Mouse (Mus musculus): ENCODE measurements around the gene Mst1r.
A peak's percentile ranks its signal among the peaks of the same experiment; 100 is the strongest.

Mst1r gene

DNA sequence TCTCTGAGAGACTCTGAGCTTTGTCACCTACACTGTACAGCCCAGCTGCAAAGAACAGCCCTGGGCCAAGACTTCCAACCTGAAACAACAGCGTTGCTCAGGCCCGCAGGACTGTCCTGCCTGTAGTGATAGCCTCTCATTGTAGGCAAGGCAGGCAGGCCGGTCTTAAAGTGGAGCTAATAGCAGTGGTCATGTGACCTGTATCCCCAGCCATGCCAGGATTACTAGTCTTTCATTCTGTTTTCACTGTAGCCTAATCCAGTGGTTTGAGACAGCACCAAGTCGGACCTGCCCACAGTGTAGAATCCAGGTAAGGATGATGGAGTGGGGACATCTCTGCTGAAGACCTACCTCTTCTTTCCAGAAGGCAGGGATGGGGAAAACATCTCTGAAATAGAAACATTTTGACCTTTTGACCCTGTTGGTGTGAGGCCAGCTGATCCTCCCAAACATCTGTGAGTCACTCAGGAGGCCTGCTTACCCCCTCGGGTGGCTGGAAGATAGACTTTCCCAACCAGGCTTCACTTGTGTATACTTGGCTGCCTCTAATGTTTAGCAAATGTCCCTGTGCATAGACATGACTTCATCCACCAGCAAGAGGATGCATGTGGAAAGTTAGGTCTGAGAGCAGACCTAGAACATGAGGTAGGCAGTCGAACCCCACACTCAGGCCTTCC is 49.1 kb downstream of the Mst1r start:
- no peak for DNase-seq

- no peak for DNase-seq
These were observed 50.5 kb downstream of the Mst1r start for GRCm38 (mm10) chr9:107957141-107957540.

GRCm38 (mm10) chr9:107959896-107960295 is 53.2 kb downstream of the Mst1r start:
- no peak for DNase-seq

DNA sequence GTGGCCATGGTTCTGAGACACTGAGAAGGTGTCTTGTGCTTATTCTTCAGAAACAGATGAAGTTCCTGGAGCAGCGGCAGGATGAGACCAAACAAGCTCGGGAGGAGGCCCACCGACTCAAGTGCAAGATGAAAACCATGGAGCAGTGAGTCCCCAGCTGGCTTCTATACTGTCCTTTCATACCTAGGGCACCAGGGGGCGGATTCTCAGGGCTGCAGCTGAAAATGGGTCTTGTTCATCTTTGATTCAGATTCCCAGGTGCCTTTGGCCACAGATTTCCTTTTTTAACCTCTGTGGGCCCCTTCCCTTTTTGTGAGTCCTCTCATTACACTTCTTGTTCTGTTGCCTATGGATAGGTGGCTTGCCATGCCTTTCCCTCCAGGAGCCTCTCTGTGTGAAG is 54.3 kb downstream of the Mst1r start:
- no peak for DNase-seq

DNA sequence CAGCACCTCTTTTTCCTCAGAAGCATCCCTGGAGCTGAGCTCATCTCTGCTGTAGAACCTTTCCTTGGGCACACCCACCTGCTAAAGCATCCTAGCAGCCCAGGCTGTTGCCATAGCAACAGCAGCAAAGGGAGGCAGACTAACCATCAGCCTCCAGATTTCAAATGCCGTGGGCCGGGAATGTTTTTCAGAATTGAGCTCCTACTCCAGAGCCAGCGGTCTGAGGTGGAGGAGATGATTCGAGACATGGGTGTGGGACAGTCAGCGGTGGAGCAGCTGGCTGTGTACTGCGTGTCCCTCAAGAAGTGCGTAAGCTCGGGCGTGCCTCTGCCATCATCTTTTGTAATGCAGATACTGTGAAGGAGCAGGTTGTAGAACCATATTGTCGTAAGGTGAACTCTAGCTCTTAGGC is 54.7 kb downstream of the Mst1r start:
- DNase-seq, result no peak

DNA sequence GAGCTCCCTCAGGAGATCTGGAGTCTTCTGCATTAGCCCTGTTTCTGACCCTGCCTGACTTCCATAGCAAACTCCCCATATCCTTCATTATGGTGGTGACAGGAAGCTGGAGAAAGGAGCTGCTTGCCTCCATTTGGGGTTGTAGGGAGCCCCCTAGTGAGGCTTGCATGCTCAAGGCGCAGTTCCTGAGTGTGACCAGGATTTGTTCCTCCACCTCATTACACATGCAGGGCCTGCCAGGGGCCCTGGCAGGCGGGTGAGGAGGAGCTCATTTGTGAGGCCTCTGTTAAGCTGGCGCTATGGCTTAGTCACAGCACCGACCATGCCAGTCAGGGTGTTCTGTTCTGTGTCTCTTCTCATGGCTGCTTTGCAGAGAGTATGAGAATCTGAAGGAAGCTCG is 55.2 kb downstream of the Mst1r start:
- no peak for DNase-seq

GRCm38 (mm10) chr9:107962916-107963315 is 56.2 kb downstream of the Mst1r start:
- no peak for DNase-seq

DNA sequence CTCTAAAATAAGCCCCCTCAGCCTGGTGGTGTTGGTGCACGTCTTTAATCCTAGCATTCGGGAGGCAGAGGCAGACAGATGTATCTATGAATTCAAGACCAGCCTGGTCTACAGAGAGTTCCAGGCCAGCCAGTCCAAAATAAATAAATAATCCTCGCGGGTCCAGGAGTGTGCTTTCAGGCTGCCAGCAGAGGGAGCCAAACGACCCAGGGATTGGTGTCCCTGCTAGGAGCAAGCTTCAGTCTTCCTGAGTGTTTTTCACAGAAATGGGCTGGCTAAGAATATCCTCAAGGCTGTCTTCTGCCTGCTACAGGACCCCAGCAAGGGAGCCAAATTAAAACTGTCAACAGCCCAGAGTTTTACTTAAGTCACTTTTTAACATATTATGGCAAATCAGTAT is 57.0 kb downstream of the Mst1r start:
- DNase-seq, result peak; percentile 76 to 78

- no peak for DNase-seq
These were observed 58.0 kb downstream of the Mst1r start for GRCm38 (mm10) chr9:107964681-107965080.

DNA sequence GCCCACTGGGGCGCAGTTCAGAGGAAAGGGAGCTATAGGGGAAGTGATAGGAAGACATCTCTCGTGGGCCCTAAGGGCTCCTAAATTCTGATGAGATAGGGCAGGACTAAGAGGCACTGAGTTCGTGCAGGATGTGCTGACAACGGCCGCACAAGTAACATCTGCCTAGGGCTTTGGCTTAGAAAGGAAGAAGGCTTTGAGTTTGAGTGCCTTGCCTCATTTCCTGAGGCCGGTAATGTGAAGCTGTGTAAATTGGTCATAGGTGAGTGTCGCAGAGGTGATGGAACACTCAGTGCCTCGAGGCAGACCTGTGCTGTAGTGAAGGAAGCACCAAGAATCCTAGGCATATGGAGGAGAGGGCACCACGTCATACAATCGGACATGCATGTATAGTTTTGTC is 60.0 kb downstream of the Mst1r start:
- no peak for DNase-seq

DNA sequence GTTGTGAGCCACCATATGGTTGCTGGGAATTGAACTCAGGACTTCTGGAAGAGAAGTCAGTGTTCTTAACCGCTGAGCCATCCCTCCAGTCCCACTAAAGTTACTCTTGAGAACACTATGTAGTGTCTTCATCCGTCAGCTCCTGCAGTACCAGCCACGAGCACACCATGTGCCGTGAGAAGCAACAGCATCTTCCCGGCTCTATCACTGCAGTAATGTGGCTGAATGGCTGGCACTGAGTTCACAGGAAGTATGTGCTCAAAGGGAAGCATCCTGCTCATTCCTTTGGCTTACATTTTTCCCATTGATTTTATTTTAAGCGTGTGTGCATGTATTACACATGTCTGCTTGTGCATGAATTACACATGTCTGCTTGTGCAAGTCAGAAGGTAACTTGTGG is 60.8 kb downstream of the Mst1r start:
- DNase-seq, result no peak

- DNase-seq, result no peak
These were observed 61.9 kb downstream of the Mst1r start for GRCm38 (mm10) chr9:107968531-107968930.

Data from cerebellum, adult 18-20 months (tissue).